In the genomic region with DNA sequence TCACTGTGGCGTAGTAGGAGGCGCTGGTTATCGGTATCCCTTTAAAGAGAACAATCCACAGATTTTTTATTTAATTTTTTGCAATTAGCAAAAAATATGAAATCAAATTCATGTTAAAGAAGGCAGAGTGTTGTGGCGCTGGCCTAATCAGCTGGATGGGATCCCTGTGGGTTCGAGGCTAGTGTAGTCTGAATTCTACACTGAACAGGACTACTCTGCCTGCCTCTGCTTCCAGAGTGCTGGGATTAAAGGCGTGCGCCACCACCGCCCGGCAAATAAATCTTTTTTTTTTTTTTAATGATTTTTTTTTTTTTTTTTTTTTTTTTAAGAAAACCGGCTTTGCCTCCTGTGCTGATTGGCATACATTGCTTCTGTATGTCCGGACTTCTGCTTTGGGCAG, we compare ENCODE assay signal across 8 mouse cellular contexts. TPM values are rescaled to one million over a fixed set of nuclear protein-coding genes. Genes with fewer than 3 reads are reported as not detected.
DNase-seq lines count a peak whose midpoint lies in the region; ATAC-seq and TF ChIP-seq lines count a peak whose summit lies in the region.
"Had no signal": no experiment of that assay in that cellular context is flagged by ENCODE, and none has a peak within 500 bp of the region (broad histone marks: within the 10 kb centered on the region; RNA-seq: fewer than 3 reads in every experiment).

No protein-coding gene starts in this region.

- H3K4me1 ChIP-seq in lung, embryonic 14.5 days (ENCODE audit: insufficient read depth), result no peaks in the 10 kb centered on the region
- peaks cover 18% of the 10 kb centered on the region for H3K4me1 ChIP-seq in forebrain, embryonic 10.5 days
- H3K4me1 ChIP-seq in limb, embryonic 11.5 days (ENCODE audit: control insufficient read depth, insufficient read depth, low read length), result no peaks in the 10 kb centered on the region
- 0 out of 2 replicates have a peak, but pooled peaks cover 4% of the 10 kb centered on the region for H3K4me1 ChIP-seq in olfactory bulb, adult 2 months (ENCODE audit: control insufficient read depth, insufficient read depth, low read length)

- peak overlapping the region; percentile 94 for H3K4me2 ChIP-seq in lung, embryonic 14.5 days
- peak overlapping the region; percentile 89 for H3K4me2 ChIP-seq in limb, embryonic 11.5 days (ENCODE audit: low read depth, severe bottlenecking)

- TF ChIP-seq POLR2A in olfactory bulb, adult 2 months (IDR thresholded peaks at IDR 0.05; ENCODE audit: insufficient read depth, low read depth, low read length), result no peak

- peaks cover 30% of the 10 kb centered on the region for H3K36me3 ChIP-seq in lung, embryonic 14.5 days (ENCODE audit: insufficient read depth)
- H3K36me3 ChIP-seq in forebrain, embryonic 10.5 days (replicated peaks), result peaks cover 39% of the 10 kb centered on the region
- peaks cover 18% of the 10 kb centered on the region for H3K36me3 ChIP-seq in limb, embryonic 11.5 days (ENCODE audit: control insufficient read depth, insufficient read depth, low read length)

- no peak for TF ChIP-seq CTCF in lung, embryonic 14.5 days (IDR thresholded peaks at IDR 0.05; ENCODE audit: low read depth)
- no peak for TF ChIP-seq CTCF in olfactory bulb, adult 2 months (IDR thresholded peaks at IDR 0.05; ENCODE audit: insufficient read depth, low read depth, low read length)

- H3K9me3 ChIP-seq in lung, embryonic 14.5 days (ENCODE audit: low read depth, low read length), result peaks cover 16% of the 10 kb centered on the region; the same call in 1 of the 2 replicates
- H3K9me3 ChIP-seq in forebrain, embryonic 10.5 days, result peaks cover 30% of the 10 kb centered on the region
- H3K9me3 ChIP-seq in limb, embryonic 11.5 days (ENCODE audit: control insufficient read depth, low read length), result no peaks in the 10 kb centered on the region; the same call in 1 of the 2 replicates

- 36% methylated on average over 11 of the region's 11 CpGs for WGBS in lung, embryonic 14.5 days
- WGBS in forebrain, embryonic 10.5 days, result 62% methylated on average over 11 of the region's 11 CpGs
- 55% methylated on average over 11 of the region's 11 CpGs for WGBS in limb, embryonic 11.5 days
- WGBS in olfactory bulb, adult 2 months, result 38% methylated on average over 11 of the region's 11 CpGs

- no peaks in the 10 kb centered on the region for H3K27me3 ChIP-seq in lung, embryonic 14.5 days (ENCODE audit: insufficient read depth, low read length)
- no peaks in the 10 kb centered on the region for H3K27me3 ChIP-seq in forebrain, embryonic 10.5 days (ENCODE audit: poor library complexity, severe bottlenecking)
- no peaks in the 10 kb centered on the region for H3K27me3 ChIP-seq in limb, embryonic 11.5 days (ENCODE audit: control insufficient read depth, insufficient read depth, low read length)

- no peak overlapping the region for H3K27ac ChIP-seq in lung, embryonic 14.5 days (ENCODE audit: low read depth)
- peak overlapping the region; percentile 92 for H3K27ac ChIP-seq in forebrain, embryonic 10.5 days
- no peak overlapping the region for H3K27ac ChIP-seq in limb, embryonic 11.5 days (replicated peaks; ENCODE audit: low read depth, low read length)
- no peak overlapping the region for H3K27ac ChIP-seq in olfactory bulb, adult 2 months (ENCODE audit: insufficient read depth, low read depth, low read length)

- ATAC-seq in lung, embryonic 14.5 days (ENCODE audit: insufficient read depth), result peak; percentile 31; the same call in 1 of the 2 replicates
- ATAC-seq in limb, embryonic 11.5 days (ENCODE audit: insufficient number of reproducible peaks, low FRiP score, low TSS enrichment, low read depth), result no peak

- peak overlapping the region; percentile 80 for H3K9ac ChIP-seq in lung, embryonic 14.5 days
- peak overlapping the region; percentile 86 for H3K9ac ChIP-seq in limb, embryonic 11.5 days (ENCODE audit: low read length)

- H3K4me3 ChIP-seq in lung, embryonic 14.5 days (ENCODE audit: low read depth, low read length), result peak overlapping the region; percentile 82
- peak overlapping the region; percentile 87 for H3K4me3 ChIP-seq in forebrain, embryonic 10.5 days
- H3K4me3 ChIP-seq in limb, embryonic 11.5 days (ENCODE audit: low read depth, low read length), result peak overlapping the region; percentile 74
- peak overlapping the region; percentile 55 for H3K4me3 ChIP-seq in olfactory bulb, adult 2 months (ENCODE audit: insufficient read depth, low read depth, low read length)

- DNase-seq in lung, embryonic 14.5 days, result no peak
- no peak for DNase-seq in lung, postnatal 4 days
- DNase-seq in forebrain, embryonic 10.5 days (ENCODE audit: extremely low spot score, low spot score), result no peak
- no peak for DNase-seq in limb, embryonic 11.5 days (ENCODE audit: low spot score)
- DNase-seq in adrenal gland, postnatal 10 days, result no peak
- no peak for DNase-seq in layer of hippocampus, adult 9-10 months (ENCODE audit: low spot score)

RNA-seq across cellular contexts. Expression of a gene that starts 0.7 kb away (rescaled TPM):
- polyA plus RNA-seq in lung, embryonic 14.5 days (2014; fragmentation: Nextera tagmentation; extraction: Ambion mirVana), result 34.0 and 34.2 TPM in 2 replicates
- 29.1 and 29.4 TPM in 2 replicates for polyA plus RNA-seq in forebrain, embryonic 10.5 days (2016; fragmentation: Nextera tagmentation; extraction: Ambion mirVana)
- polyA plus RNA-seq in limb, embryonic 11.5 days (2014; fragmentation: Nextera tagmentation; extraction: Ambion mirVana), result 21.0 and 22.5 TPM in 2 replicates
- polyA plus RNA-seq in olfactory bulb, adult 2 months (2012; ENCODE audit: insufficient read depth, insufficient read length, low replicate concordance, missing spikeins), result not detected in 2 replicates
- 10 to 100 TPM; 26.6 to 27.2 TPM for total RNA-seq in adrenal gland, postnatal 10 days (2021)

RNA-seq across cellular contexts. Expression of a gene that starts 17.7 kb away (rescaled TPM):
- polyA plus RNA-seq in lung, embryonic 14.5 days (2014; fragmentation: Nextera tagmentation; extraction: Ambion mirVana), result 25.7 and 28.8 TPM in 2 replicates
- 30.8 and 32.7 TPM in 2 replicates for polyA plus RNA-seq in forebrain, embryonic 10.5 days (2016; fragmentation: Nextera tagmentation; extraction: Ambion mirVana)
- 33.2 and 35.7 TPM in 2 replicates for polyA plus RNA-seq in limb, embryonic 11.5 days (2014; fragmentation: Nextera tagmentation; extraction: Ambion mirVana)
- polyA plus RNA-seq in olfactory bulb, adult 2 months (2012; ENCODE audit: insufficient read depth, insufficient read length, low replicate concordance, missing spikeins), result not detected in 2 replicates
- 10 to 100 TPM; 15.2 to 19.8 TPM for total RNA-seq in adrenal gland, postnatal 10 days (2021)

RNA-seq across cellular contexts. Expression of a gene that starts 18.8 kb away (rescaled TPM):
- 1,795 and 1,797 TPM in 2 replicates for polyA plus RNA-seq in lung, embryonic 14.5 days (2014; fragmentation: Nextera tagmentation; extraction: Ambion mirVana)
- 2,219 and 2,417 TPM in 2 replicates for polyA plus RNA-seq in forebrain, embryonic 10.5 days (2016; fragmentation: Nextera tagmentation; extraction: Ambion mirVana)
- polyA plus RNA-seq in limb, embryonic 11.5 days (2014; fragmentation: Nextera tagmentation; extraction: Ambion mirVana), result 2,216 and 2,331 TPM in 2 replicates
- 1,477 and 1,573 TPM in 2 replicates for polyA plus RNA-seq in olfactory bulb, adult 2 months (2012; ENCODE audit: insufficient read depth, insufficient read length, low replicate concordance, missing spikeins)
- 100 to 1,000 TPM; 858 to 894 TPM for total RNA-seq in adrenal gland, postnatal 10 days (2021)

RNA-seq across cellular contexts. Expression of a gene that starts 25.4 kb away (rescaled TPM):
- 0.61 and 0.82 TPM in 2 replicates for polyA plus RNA-seq in lung, embryonic 14.5 days (2014; fragmentation: Nextera tagmentation; extraction: Ambion mirVana)
- polyA plus RNA-seq in forebrain, embryonic 10.5 days (2016; fragmentation: Nextera tagmentation; extraction: Ambion mirVana), result 0.93 and 0.97 TPM in 2 replicates
- 1.0 and 1.1 TPM in 2 replicates for polyA plus RNA-seq in limb, embryonic 11.5 days (2014; fragmentation: Nextera tagmentation; extraction: Ambion mirVana)
- polyA plus RNA-seq in olfactory bulb, adult 2 months (2012; ENCODE audit: insufficient read depth, insufficient read length, low replicate concordance, missing spikeins), result not detected in 2 replicates
- 1 to 10 TPM; 1.3 to 1.5 TPM for total RNA-seq in adrenal gland, postnatal 10 days (2021)
- total RNA-seq: hematopoietic stem cell, adult 5-6 weeks had no signal

Comparison
In these comparisons a context has a peak if more than half of its experiments do, and no peak if none do; other contexts are left out.
1. RNA of a gene that starts 0.7 kb away (polyA plus RNA-seq): 34.0 to 34.2 TPM in lung, embryonic 14.5 days, 29.1 to 29.4 TPM in forebrain, embryonic 10.5 days and 21.0 to 22.5 TPM in limb, embryonic 11.5 days; not detected in olfactory bulb, adult 2 months; every median in the first group is over 10 times any median in the second.
2. RNA of a gene that starts 17.7 kb away (polyA plus RNA-seq): 33.2 to 35.7 TPM in limb, embryonic 11.5 days, 30.8 to 32.7 TPM in forebrain, embryonic 10.5 days and 25.7 to 28.8 TPM in lung, embryonic 14.5 days; not detected in olfactory bulb, adult 2 months; every median in the first group is over 10 times any median in the second.
3. Peak in every context shown above with its lines, with median percentiles within 50 percentile points of each other: H3K4me3 ChIP-seq.